ENCODE assay signal across 8 mouse cellular contexts in the genomic region with DNA sequence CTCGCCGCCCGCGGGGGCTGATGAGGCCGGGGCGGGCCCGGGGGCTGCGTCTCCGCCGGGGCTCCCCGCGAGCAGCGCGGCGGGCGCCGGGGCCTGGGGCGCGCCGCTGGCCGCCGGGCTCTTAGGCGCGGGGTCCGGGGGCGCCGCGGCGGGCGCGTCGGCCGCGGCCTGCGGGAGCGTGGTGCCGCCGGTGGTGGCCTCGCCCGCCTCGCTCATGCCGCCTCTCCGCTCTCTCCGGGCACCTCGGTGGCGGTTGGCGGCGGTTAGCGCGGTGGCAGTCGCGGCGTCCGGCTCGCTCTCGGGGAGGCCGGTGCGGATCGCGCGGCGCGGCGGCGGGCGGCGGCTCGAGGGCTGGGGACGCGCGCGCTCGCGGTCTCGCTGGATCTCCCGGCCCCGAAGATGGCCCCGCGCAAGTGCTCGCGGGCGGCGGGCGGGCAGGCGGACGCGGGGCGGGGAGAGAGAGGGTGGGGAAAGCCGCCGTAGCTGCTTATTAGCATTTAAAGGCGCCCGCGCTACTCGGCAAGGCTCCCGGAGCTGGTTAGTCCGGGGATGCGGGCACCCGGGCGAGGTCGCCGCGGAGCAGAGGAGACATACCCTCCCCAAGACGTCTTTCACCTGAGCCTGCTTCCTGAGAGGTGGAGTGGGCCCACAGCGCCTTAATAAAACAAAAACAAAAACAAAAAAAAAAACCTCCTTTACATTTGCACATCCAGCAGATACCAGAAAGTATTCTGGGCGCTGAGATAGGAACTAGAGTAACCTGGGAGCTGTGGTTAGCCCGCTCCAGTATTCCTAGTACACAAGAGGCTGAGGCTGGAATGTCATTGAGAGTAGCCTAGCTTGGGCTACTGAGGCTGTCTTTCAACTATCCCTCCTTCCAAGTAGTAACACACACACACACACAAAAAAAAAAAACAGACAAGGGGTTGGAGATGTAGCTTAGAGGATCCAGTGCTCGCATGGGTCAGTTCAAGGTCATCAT. TPM values are rescaled to one million over a fixed set of nuclear protein-coding genes. Genes with fewer than 3 reads are reported as not detected.
DNase-seq lines count a peak whose midpoint lies in the region; ATAC-seq lines count a peak whose summit lies in the region.

A gene (minus strand): TSS at position 437 of the 982 bp plus-strand sequence.

- H3K9me3 ChIP-seq in hindbrain, embryonic 15.5 days = no peaks in the 10 kb centered on the region

- no peaks in the 10 kb centered on the region; the same call in 1 of the 2 replicates for H3K27me3 ChIP-seq in hindbrain, embryonic 15.5 days

- peak; percentile 97 for ATAC-seq in hindbrain, embryonic 15.5 days (ENCODE audit: low FRiP score, low read depth)

- H3K4me2 ChIP-seq in hindbrain, embryonic 15.5 days = peak within 1 kb of the TSS; percentile 90

- peak; percentile 46 for DNase-seq in T-cell, adult 2 months (ENCODE audit: low spot score)
- DNase-seq in cerebellum, postnatal 36 days = peak; percentile 90 to 92
- peak; percentile 87 for DNase-seq in gastrocnemius, adult 18-20 months (ENCODE audit: low spot score)
- DNase-seq in left cerebral cortex, adult 11 months (ENCODE audit: low spot score) = peak; percentile 79
- DNase-seq in lung, postnatal 36 days = peak; percentile 90
- DNase-seq in retina, postnatal 1 day = peak; percentile 90
- DNase-seq in thymus, postnatal 4 days = peak; percentile 68

- peak within 1 kb of the TSS; percentile 88 for H3K4me3 ChIP-seq in hindbrain, embryonic 15.5 days

- H3K9ac ChIP-seq in hindbrain, embryonic 15.5 days = peak within 1 kb of the TSS; percentile 91

- under 1% methylated on average over 66 of the region's 107 CpGs for WGBS in hindbrain, embryonic 15.5 days

- H3K27ac ChIP-seq in hindbrain, embryonic 15.5 days (replicated peaks) = peak within 1 kb of the TSS; percentile 88

- peaks cover 33% of the 10 kb centered on the region for H3K4me1 ChIP-seq in hindbrain, embryonic 15.5 days (replicated peaks)

- H3K36me3 ChIP-seq in hindbrain, embryonic 15.5 days = no peaks in the 10 kb centered on the region

RNA-seq across cellular contexts. Expression of the gene that starts here (rescaled TPM):
- 1,000 to 10,000 TPM; 2,006 to 2,015 TPM for total RNA-seq in gastrocnemius, adult 18-20 months (2021)
- polyA plus RNA-seq in hindbrain, embryonic 15.5 days (2015; fragmentation: Nextera tagmentation; extraction: Ambion mirVana) = 22.0 and 29.6 TPM in 2 replicates

Comparison
In these comparisons a context has a peak if more than half of its experiments do, and no peak if none do; other contexts are left out.
1. Peak in every context shown above with its lines: DNase-seq, ATAC-seq, H3K4me3 ChIP-seq and H3K27ac ChIP-seq.